Mouse (Mus musculus): ENCODE data around the gene Prkce. TPM values are rescaled to one million over a fixed set of nuclear protein-coding genes. Genes with fewer than 3 reads are reported as not detected.

Gene Prkce
- total RNA-seq (2014; fragmentation: Nextera tagmentation) = 3.8 and 5.3 TPM in 2 replicates
- total RNA-seq (2017) = 1.7 and 5.7 TPM in 2 replicates

GRCm38 (mm10) chr17:86167320-86168230 lies at the start of gene Prkce:
Prkce (plus strand) TSS chr17:86167785.
- peak; percentile 40 for ATAC-seq (replicated peaks; ENCODE audit: low FRiP score, low TSS enrichment, poor library complexity, severe bottlenecking)

- no peak for ATAC-seq (replicated peaks; ENCODE audit: low FRiP score, low TSS enrichment, poor library complexity, severe bottlenecking)
Measured at GRCm38 (mm10) chr17:86123146-86123545, 44.4 kb upstream of the Prkce start.

- ATAC-seq (replicated peaks; ENCODE audit: low FRiP score, low TSS enrichment, poor library complexity, severe bottlenecking) = peak; percentile 38; the same call in 1 of the 2 replicates
Measured at GRCm38 (mm10) chr17:86125908-86126307, 41.7 kb upstream of the Prkce start.

- no peak for ATAC-seq (replicated peaks; ENCODE audit: low FRiP score, low TSS enrichment, poor library complexity, severe bottlenecking)
Measured at GRCm38 (mm10) chr17:86128198-86128597, 39.4 kb upstream of the Prkce start.

GRCm38 (mm10) chr17:86132534-86132933 lies 35.1 kb upstream of the Prkce start:
- peak; percentile 67 for ATAC-seq (replicated peaks; ENCODE audit: low FRiP score, low TSS enrichment, poor library complexity, severe bottlenecking)

- ATAC-seq (replicated peaks; ENCODE audit: low FRiP score, low TSS enrichment, poor library complexity, severe bottlenecking) = no peak
Measured at GRCm38 (mm10) chr17:86134461-86134860, 33.1 kb upstream of the Prkce start.

GRCm38 (mm10) chr17:86135835-86136234 lies 31.8 kb upstream of the Prkce start:
- peak; percentile 54 for ATAC-seq (replicated peaks; ENCODE audit: low FRiP score, low TSS enrichment, poor library complexity, severe bottlenecking)

- ATAC-seq (replicated peaks; ENCODE audit: low FRiP score, low TSS enrichment, poor library complexity, severe bottlenecking) = peak; percentile 62
Measured at GRCm38 (mm10) chr17:86144537-86145078, 23.0 kb upstream of the Prkce start.

GRCm38 (mm10) chr17:86145079-86145951 lies 22.3 kb upstream of the Prkce start, which contains the start of gene Srbd1:
Srbd1 (minus strand) TSS chr17:86145175.
- ATAC-seq (replicated peaks; ENCODE audit: low FRiP score, low TSS enrichment, poor library complexity, severe bottlenecking) = peak; percentile 81

GRCm38 (mm10) chr17:86149726-86150125 lies 17.9 kb upstream of the Prkce start:
- ATAC-seq (replicated peaks; ENCODE audit: low FRiP score, low TSS enrichment, poor library complexity, severe bottlenecking) = no peak

GRCm38 (mm10) chr17:86150867-86151348 lies 16.7 kb upstream of the Prkce start:
- ATAC-seq (replicated peaks; ENCODE audit: low FRiP score, low TSS enrichment, poor library complexity, severe bottlenecking) = peak; percentile 99

GRCm38 (mm10) chr17:86156999-86157398 lies 10.6 kb upstream of the Prkce start:
- no peak for ATAC-seq (replicated peaks; ENCODE audit: low FRiP score, low TSS enrichment, poor library complexity, severe bottlenecking)

- no peak for ATAC-seq (replicated peaks; ENCODE audit: low FRiP score, low TSS enrichment, poor library complexity, severe bottlenecking)
Measured at GRCm38 (mm10) chr17:86162672-86163071, 4.9 kb upstream of the Prkce start.

GRCm38 (mm10) chr17:86164416-86164815 lies 3.2 kb upstream of the Prkce start:
- no peak for ATAC-seq (replicated peaks; ENCODE audit: low FRiP score, low TSS enrichment, poor library complexity, severe bottlenecking)

GRCm38 (mm10) chr17:86166051-86166566 lies 1.5 kb upstream of the Prkce start:
- ATAC-seq (replicated peaks; ENCODE audit: low FRiP score, low TSS enrichment, poor library complexity, severe bottlenecking) = no peak

- ATAC-seq (replicated peaks; ENCODE audit: low FRiP score, low TSS enrichment, poor library complexity, severe bottlenecking) = peak; percentile 36
Measured at GRCm38 (mm10) chr17:86166567-86167319, 842 bp upstream of the Prkce start.

- peak; percentile 27 for ATAC-seq (replicated peaks; ENCODE audit: low FRiP score, low TSS enrichment, poor library complexity, severe bottlenecking)
Measured at GRCm38 (mm10) chr17:86168231-86168981, 821 bp downstream of the Prkce start.

GRCm38 (mm10) chr17:86169092-86169491 lies 1.5 kb downstream of the Prkce start:
- ATAC-seq (replicated peaks; ENCODE audit: low FRiP score, low TSS enrichment, poor library complexity, severe bottlenecking) = no peak
